Mouse (Mus musculus) limb, embryonic 11.5 days (tissue): Measurements from ENCODE around the gene Mras. TPM values are rescaled to one million over a fixed set of nuclear protein-coding genes. Genes with fewer than 3 reads are reported as not detected.

Experiments
- ATAC-seq: fragments of 200-750 bp; cut with Nextera tagmentation; 2 replicates; pipeline ENCODE4 v1.8.0; 2017; ENCODE audit warnings: low read depth; ENCODE audit not compliant: insufficient number of reproducible peaks, low FRiP score, low TSS enrichment
- DNase-seq: peaks from one replicate; pipeline ENCODE4 v3.0.0-alpha.2; 2015; ENCODE audit warnings: low spot score
- H3K27ac ChIP-seq: fragments of 300-500 bp; sonication (generic); replicated peaks from 2 replicates; pipeline ENCODE4 v1.5.1; 2014; ENCODE audit warnings: low read depth, mild to moderate bottlenecking, low read length
- H3K27me3 ChIP-seq: fragments of 300-500 bp; sonication (generic); 2 replicates; pipeline ENCODE4 v1.6.1; 2014; ENCODE audit warnings: mild to moderate bottlenecking, low read length, mixed read lengths; ENCODE audit not compliant: control insufficient read depth, insufficient read depth
- H3K36me3 ChIP-seq: fragments of 300-500 bp; sonication (generic); 2 replicates; pipeline ENCODE4 v1.6.1; 2014; ENCODE audit warnings: mild to moderate bottlenecking, low read length, moderate library complexity, mixed read lengths; ENCODE audit not compliant: control insufficient read depth, insufficient read depth
- H3K4me1 ChIP-seq: fragments of 300-500 bp; sonication (generic); 2 replicates; pipeline ENCODE4 v1.6.1; 2014; ENCODE audit warnings: low read length, mixed read lengths; ENCODE audit not compliant: control insufficient read depth, insufficient read depth
- H3K4me2 ChIP-seq: fragments of 300-500 bp; sonication (generic); 2 replicates; pipeline ENCODE4 v1.6.1; 2014; ENCODE audit warnings: low read depth, mild to moderate bottlenecking, moderate library complexity; ENCODE audit not compliant: severe bottlenecking
- H3K4me3 ChIP-seq: fragments of 300-500 bp; sonication (generic); 2 replicates; pipeline ENCODE4 v1.5.1; 2014; ENCODE audit warnings: low read depth, low read length
- H3K9ac ChIP-seq: fragments of 300-500 bp; sonication (generic); 2 replicates; pipeline ENCODE4 v1.6.1; 2014; ENCODE audit warnings: mild to moderate bottlenecking, low read length
- H3K9me3 ChIP-seq: fragments of 300-500 bp; sonication (generic); 2 replicates; pipeline ENCODE4 v1.6.1; 2016; ENCODE audit warnings: low read length; ENCODE audit not compliant: control insufficient read depth
- WGBS: fragments of 180-500 bp; shearing (Covaris S2); extraction: QIAGEN DNeasy Blood & Tissue Kit; methylation state at CpG from one replicate; pipeline ENCODE4 v1.1.7; 2014; 5-methylcytosine and 5-hydroxymethylcytosine counted together
- polyA plus RNA-seq: library from polyadenylated mRNA; unstranded; fragments of >200 nt; fragmentation: Nextera tagmentation; extraction: Ambion mirVana; gene quantifications from 2 replicates; pipeline ENCODE4 v1.2.1, GENCODE M21; 2014

Mras gene
- polyA plus RNA-seq: 14.1 and 16.4 TPM in 2 replicates

DNA sequence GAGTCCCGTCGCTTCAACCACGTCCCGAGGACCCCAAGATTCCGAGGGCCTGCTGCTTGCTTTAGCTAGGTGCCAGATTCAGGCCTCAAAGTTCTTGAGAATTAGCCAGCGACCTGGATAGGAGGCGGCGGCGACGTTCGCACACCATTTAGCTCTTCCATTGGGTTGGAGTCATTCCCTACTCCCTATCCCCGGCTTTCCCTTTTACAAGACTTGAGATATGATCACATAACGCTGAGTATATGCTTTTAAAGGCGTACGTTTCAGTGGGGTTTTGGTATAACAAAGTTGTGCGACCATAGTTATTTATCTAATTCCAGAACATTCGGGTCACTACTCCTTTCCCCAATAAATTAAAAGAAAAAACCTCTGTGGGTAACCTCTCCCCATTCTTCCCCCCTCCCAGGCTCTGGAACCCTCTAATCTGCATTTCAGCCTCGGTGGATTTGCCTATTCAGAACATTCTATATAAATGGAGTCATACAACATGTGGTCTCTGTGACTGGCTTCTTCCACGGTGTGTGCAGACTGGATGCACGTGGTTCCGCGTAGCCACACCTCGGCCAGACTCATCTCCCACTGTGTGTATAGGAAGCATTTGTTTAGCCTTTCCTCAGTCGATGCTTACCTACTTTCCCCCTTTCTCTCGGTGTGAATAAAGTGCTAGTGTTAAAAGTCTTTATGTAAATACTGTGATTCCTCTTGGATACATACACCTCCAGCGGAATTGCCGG lies at the start of gene Mras:
Mras (minus strand) TSS at position 351 of the 734 bp plus-strand sequence.
- peak within 1 kb of the TSS; percentile 53 for H3K4me3 ChIP-seq
- no peaks in the 10 kb centered on the region for H3K36me3 ChIP-seq
- peaks cover 11% of the 10 kb centered on the region for H3K27me3 ChIP-seq
- 18% methylated on average over 27 of the region's 27 CpGs for WGBS
- H3K9ac ChIP-seq: peak within 1 kb of the TSS; percentile 75
- H3K27ac ChIP-seq: no peak within 1 kb of the TSS
- DNase-seq: no peak
- no peaks in the 10 kb centered on the region for H3K9me3 ChIP-seq
- H3K4me1 ChIP-seq: peaks cover 9% of the 10 kb centered on the region; the same call in 1 of the 2 replicates
- no peak for ATAC-seq
- peak within 1 kb of the TSS; percentile 85 for H3K4me2 ChIP-seq

DNA sequence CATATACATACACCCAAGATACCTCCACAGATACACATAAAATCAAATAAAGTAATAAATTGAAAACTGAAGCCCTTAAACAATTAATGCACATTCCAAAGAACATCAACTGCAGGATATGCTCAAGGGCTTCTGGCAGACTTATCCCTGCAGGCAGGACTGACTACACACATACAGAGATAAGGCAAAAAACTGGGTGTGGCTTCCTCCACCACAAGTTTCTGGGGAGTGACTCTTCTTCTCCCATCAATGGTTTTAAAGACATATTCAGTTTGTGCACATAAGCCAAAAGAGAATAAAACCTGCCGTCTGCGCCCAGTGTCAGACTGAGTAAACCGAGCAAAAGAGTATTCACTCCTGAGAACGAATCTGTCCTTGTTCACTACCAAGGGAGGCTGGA lies 48.0 kb upstream of the Mras start:
- DNase-seq: no peak

DNA sequence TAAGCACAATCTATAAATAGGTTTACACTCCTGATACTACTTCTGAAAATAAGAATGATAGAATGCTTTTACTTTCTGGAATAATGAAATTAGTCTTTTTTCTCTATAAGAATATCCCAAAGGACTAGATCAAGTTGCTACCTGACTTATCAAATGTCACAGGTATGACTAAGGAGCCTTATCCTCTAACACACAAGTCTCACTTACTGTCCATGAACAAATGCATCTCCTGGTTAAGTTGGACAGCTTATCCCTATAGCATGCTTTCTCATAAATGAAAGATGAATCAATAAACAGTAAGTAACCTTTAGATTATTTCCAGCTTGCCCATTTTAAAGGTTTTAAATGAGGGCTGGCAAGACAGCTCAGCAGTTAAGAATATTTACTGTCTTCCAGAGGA lies 47.5 kb upstream of the Mras start:
- H3K27ac ChIP-seq: no peak overlapping the region
- H3K27me3 ChIP-seq: no peaks in the 10 kb centered on the region
- no peak for DNase-seq
- no peak overlapping the region for H3K4me3 ChIP-seq
- no peaks in the 10 kb centered on the region for H3K9me3 ChIP-seq
- no peak overlapping the region for H3K9ac ChIP-seq
- H3K4me2 ChIP-seq: no peak overlapping the region
- no peaks in the 10 kb centered on the region for H3K4me1 ChIP-seq
- H3K36me3 ChIP-seq: no peaks in the 10 kb centered on the region; the same call in 1 of the 2 replicates
- ATAC-seq: no peak

More for the DNA sequence above, 48.0 kb upstream of the Mras start:
- WGBS: 96% methylated on average over 4 of the region's 4 CpGs
- H3K9ac ChIP-seq: no peak overlapping the region
- no peaks in the 10 kb centered on the region; the same call in 1 of the 2 replicates for H3K36me3 ChIP-seq
- no peaks in the 10 kb centered on the region for H3K27me3 ChIP-seq
- no peak overlapping the region for H3K4me3 ChIP-seq
- H3K4me2 ChIP-seq: no peak overlapping the region
- no peaks in the 10 kb centered on the region for H3K4me1 ChIP-seq
- H3K27ac ChIP-seq: no peak overlapping the region
- ATAC-seq: no peak
- H3K9me3 ChIP-seq: no peaks in the 10 kb centered on the region

DNA sequence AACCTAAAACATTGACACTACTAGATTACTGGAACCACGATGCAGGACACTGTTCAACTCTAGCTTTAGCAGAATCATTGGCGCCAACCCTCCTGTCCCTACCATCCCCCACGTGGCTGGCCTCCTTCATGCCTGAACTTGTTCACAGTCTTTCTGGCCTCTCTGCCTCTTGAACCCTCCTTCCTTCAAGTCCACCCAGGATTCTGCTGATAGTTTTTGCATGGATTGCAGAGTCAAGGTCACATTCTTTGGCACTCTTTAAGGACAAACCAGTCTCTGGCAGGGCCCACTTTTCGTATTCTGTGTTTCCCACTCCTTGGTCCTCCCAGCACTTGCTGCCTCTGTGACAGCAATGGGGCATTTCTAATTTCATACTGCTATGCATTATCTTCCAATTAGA lies 46.0 kb upstream of the Mras start:
- DNase-seq (no peak), ATAC-seq (no peak)
- Histone ChIP-seq H3K4me3 (no peak overlapping the region), H3K9ac (no peak overlapping the region), H3K4me2 (no peak overlapping the region), H3K27me3 (no peaks in the 10 kb centered on the region), H3K36me3 (no peaks in the 10 kb centered on the region; the same call in 1 of the 2 replicates), H3K27ac (no peak overlapping the region), H3K9me3 (no peaks in the 10 kb centered on the region), H3K4me1 (no peaks in the 10 kb centered on the region)
- 93% methylated on average over 4 of the region's 4 CpGs for WGBS

DNA sequence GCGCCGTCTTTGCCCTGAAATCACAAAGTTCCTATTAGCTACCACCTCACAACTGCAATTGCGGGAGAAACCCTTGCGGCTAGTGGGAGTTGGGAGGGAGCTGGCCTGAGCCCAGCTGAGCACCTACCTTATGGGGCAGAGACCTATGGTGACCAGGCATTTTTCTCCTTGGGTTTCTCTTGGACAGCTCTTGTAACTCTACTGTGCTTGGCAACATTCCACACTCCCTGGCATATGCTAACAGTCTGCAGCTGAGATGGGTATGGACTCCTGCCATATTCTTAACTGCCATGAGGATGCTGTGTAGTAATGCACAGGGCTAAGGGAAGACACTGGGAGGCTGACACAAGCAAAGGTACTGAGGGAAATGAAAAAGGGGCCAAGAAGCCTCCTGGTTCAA lies 43.6 kb upstream of the Mras start:
- WGBS: 90% methylated on average over 4 of the region's 4 CpGs
- no peaks in the 10 kb centered on the region; the same call in 1 of the 2 replicates for H3K36me3 ChIP-seq

DNA sequence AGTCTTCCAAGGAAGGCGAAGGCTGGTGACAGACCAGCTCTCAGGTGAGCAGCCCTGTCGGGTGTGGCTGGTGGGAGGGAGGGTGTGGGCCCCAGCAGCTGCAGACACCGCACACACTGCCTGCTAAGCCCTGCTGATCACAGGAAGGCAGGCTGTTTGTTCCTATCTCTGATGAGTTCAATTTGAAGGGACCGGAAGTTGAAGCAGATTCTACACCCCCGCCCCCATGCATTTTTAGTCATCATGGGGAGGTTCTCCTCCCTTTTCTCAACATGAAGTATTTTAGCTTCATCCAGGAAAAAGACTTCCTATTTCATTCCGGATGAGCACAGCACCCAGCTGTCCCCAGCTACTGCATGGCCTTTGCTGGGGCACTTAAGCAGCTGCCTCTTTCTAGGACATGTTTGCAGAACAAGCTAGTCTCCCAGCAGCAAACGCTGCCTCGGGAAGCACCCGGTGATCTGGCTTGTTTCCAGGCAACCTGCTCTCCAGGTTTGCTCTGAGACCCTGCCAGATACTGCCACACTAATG lies 42.1 kb upstream of the Mras start:
- ATAC-seq (no peak), DNase-seq (no peak)
- no peaks in the 10 kb centered on the region for H3K36me3 ChIP-seq
- H3K9me3 ChIP-seq: no peaks in the 10 kb centered on the region
- no peak overlapping the region for H3K4me2 ChIP-seq
- no peak overlapping the region for H3K4me3 ChIP-seq
- no peaks in the 10 kb centered on the region for H3K27me3 ChIP-seq
- H3K27ac ChIP-seq: no peak overlapping the region
- 77% methylated on average over 9 of the region's 9 CpGs for WGBS
- no peak overlapping the region for H3K9ac ChIP-seq
- H3K4me1 ChIP-seq: no peaks in the 10 kb centered on the region

More for the DNA sequence above, 43.6 kb upstream of the Mras start:
- Histone ChIP-seq H3K4me3 (no peak overlapping the region), H3K4me1 (no peaks in the 10 kb centered on the region), H3K9me3 (no peaks in the 10 kb centered on the region), H3K27me3 (no peaks in the 10 kb centered on the region), H3K27ac (no peak overlapping the region), H3K4me2 (no peak overlapping the region), H3K9ac (no peak overlapping the region)
- DNase-seq (no peak), ATAC-seq (no peak)

DNA sequence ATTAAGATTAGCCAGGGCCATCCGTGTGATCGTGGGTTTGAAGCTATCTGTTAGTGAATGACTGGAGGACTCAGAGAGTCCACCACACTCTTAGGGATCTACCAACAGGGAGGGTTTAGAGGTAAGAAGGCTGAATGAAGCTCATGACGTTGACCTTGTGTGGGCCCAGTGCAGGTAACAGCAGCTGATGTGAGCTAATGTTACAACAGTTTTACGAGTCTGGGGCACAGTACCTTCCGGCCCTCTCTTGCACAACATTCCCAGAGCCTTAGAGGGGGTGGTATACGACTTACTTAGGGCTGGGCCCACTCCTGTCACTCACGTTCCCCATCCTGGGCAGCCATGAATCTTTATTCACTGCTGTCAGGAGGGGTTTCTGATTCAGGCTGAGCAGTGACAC lies 34.2 kb upstream of the Mras start:
- no peaks in the 10 kb centered on the region for H3K27me3 ChIP-seq
- H3K9ac ChIP-seq: no peak overlapping the region
- no peak overlapping the region for H3K4me3 ChIP-seq
- WGBS: 56% methylated on average over 7 of the region's 7 CpGs
- no peak for DNase-seq
- H3K4me1 ChIP-seq: no peaks in the 10 kb centered on the region
- ATAC-seq: no peak
- H3K36me3 ChIP-seq: no peaks in the 10 kb centered on the region
- no peak overlapping the region for H3K27ac ChIP-seq
- no peaks in the 10 kb centered on the region for H3K9me3 ChIP-seq
- H3K4me2 ChIP-seq: no peak overlapping the region

DNA sequence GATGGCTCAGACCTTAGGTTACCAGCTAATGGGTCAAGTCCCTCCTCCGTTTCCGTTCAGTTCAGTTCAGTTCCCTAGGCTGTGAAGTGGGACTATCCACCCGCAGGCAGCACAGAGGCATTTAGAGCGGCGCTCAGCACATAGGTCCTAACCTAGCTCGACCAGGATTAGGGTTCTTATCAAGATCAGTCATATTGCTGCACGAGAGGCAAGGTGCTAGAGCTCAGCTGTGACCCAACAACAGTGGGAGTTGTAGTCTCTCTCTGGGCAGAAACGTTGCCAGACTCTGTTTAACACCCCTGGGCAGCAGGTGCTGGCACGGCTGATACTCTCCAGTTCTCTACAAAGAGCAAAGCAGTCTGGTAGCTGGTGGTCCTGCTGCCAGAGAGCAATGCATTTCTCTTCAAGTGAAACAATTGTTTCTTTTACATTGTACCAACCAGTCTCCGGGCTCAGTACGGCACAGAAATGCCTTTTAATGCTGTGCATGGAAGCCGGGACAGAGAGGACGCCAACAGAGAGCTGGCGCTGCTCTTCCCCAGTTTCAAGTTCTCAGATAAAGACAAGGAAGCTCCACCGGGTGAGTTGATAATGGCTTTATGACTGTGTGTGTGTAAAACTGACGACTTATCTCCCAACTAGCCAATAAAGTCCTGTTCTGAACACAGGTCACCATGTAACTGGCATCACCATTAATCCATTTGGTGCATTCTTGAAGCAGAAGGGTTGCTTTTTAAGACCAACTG lies 33.3 kb upstream of the Mras start:
- Histone ChIP-seq H3K27me3 (no peaks in the 10 kb centered on the region), H3K4me2 (no peak overlapping the region), H3K9me3 (no peaks in the 10 kb centered on the region), H3K4me3 (no peak overlapping the region), H3K4me1 (no peaks in the 10 kb centered on the region), H3K27ac (no peak overlapping the region), H3K9ac (no peak overlapping the region), H3K36me3 (no peaks in the 10 kb centered on the region)
- ATAC-seq (no peak), DNase-seq (no peak)
- 70% methylated on average over 16 of the region's 16 CpGs for WGBS
